Mouse (Mus musculus): ENCODE data around the gene Kcnk5. TPM values are rescaled to one million over a fixed set of nuclear protein-coding genes. Genes with fewer than 3 reads are reported as not detected.

Kcnk5 gene
- polyA plus RNA-seq, 1 experiment from 2014 or later = 6.9 TPM

DNA sequence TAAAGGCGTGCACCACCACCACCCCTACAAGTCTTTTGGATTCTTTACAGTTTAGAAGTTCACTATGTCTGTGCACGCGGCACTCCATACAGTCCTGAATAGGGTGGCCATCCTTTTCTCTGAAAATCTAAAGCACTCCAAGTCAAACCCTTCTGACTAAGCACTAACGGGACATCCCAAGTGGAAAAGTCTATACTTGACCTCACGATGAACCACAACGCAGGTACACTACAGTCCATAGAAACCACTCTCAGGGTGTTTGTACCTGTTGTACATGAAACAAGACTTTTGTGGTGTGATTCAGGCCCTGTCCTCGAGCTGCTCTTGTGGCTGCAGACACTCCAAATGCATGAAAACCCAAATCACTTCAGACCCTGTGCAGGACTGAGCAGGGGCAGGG is 6.5 kb downstream of the Kcnk5 start:
- H3K4me3 ChIP-seq = no peak overlapping the region
- no peak overlapping the region for H3K9ac ChIP-seq
- 0 out of 2 replicates have a peak, but pooled peaks cover 3% of the 10 kb centered on the region for H3K27me3 ChIP-seq
- no peak overlapping the region for H3K4me2 ChIP-seq (replicated peaks)
- peaks cover 29% of the 10 kb centered on the region for H3K4me1 ChIP-seq
- 93% methylated on average over 7 of the region's 7 CpGs for WGBS
- H3K9me3 ChIP-seq (replicated peaks) = no peaks in the 10 kb centered on the region
- no peaks in the 10 kb centered on the region for H3K36me3 ChIP-seq
- no peak for ATAC-seq (ENCODE audit: low FRiP score)
- no peak overlapping the region for H3K27ac ChIP-seq

GRCm38 (mm10) chr14:20174696-20175095 is 6.9 kb downstream of the Kcnk5 start:
- no peak overlapping the region for H3K27ac ChIP-seq
- no peak overlapping the region for H3K4me2 ChIP-seq (replicated peaks)
- H3K9me3 ChIP-seq (replicated peaks) = no peaks in the 10 kb centered on the region
- WGBS = 92% methylated on average over 6 of the region's 6 CpGs
- ATAC-seq (ENCODE audit: low FRiP score) = no peak
- no peak overlapping the region for H3K9ac ChIP-seq
- peaks cover 25% of the 10 kb centered on the region for H3K4me1 ChIP-seq
- H3K4me3 ChIP-seq = no peak overlapping the region
- 0 out of 2 replicates have a peak, but pooled peaks cover 1% of the 10 kb centered on the region for H3K27me3 ChIP-seq
- no peaks in the 10 kb centered on the region for H3K36me3 ChIP-seq

- no peak overlapping the region for H3K9ac ChIP-seq
- H3K4me2 ChIP-seq (replicated peaks) = no peak overlapping the region
- no peaks in the 10 kb centered on the region for H3K36me3 ChIP-seq
- H3K9me3 ChIP-seq (replicated peaks) = no peaks in the 10 kb centered on the region
- no peak overlapping the region for H3K27ac ChIP-seq
- no peak overlapping the region for H3K4me3 ChIP-seq
- no peaks in the 10 kb centered on the region for H3K27me3 ChIP-seq
- ATAC-seq (ENCODE audit: low FRiP score) = no peak
- H3K4me1 ChIP-seq = peaks cover 18% of the 10 kb centered on the region
- 92% methylated on average over 14 of the region's 14 CpGs for WGBS
Measured at GRCm38 (mm10) chr14:20173873-20174490, 7.6 kb downstream of the Kcnk5 start.

DNA sequence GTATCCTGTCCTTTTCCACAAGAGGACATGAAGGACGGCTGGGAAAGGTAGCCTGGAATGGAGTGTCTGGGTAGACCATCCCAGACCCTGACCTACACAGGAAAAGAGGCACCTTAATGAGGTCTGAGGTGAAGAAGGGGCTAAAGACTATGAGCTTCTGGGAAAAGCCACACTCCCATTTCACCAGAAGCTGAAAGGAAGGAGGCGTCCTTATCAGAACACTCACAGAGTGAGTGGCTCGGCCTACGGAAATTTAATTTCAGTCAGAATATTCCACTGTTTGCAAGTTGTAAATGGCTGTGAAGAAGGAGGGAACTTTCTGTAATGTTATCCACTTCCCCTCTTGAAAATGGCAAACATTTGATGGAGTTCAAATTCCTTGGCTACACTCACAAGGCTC is 8.7 kb downstream of the Kcnk5 start:
- Histone ChIP-seq H3K9ac (no peak overlapping the region), H3K9me3 (replicated peaks) (no peaks in the 10 kb centered on the region), H3K4me1 (peaks cover 8% of the 10 kb centered on the region; the same call in 1 of the 2 replicates), H3K27ac (no peak overlapping the region), H3K27me3 (no peaks in the 10 kb centered on the region), H3K4me3 (no peak overlapping the region), H3K4me2 (replicated peaks) (no peak overlapping the region), H3K36me3 (no peaks in the 10 kb centered on the region)
- WGBS = 80% methylated on average over 4 of the region's 4 CpGs
- ATAC-seq (ENCODE audit: low FRiP score) = no peak

DNA sequence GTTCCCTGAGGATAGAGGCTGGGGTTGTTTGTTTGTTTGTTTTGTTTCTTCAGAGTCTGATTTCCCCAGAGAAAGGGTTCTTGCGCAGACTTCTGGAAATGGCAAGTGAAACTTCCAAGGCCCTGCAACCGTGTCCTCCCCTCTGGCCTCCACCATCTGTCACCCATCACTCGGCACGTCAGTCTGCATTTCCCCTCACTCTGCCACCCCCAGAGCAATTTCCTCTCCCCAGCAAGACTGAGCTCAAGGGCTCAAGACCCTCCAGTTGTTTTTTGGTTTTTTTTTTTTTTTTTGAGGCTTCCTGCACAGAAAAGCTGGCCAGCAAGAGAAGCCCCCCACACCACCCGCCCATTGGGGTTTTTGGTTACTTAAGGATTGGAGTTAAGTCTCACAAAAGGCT is 9.1 kb downstream of the Kcnk5 start:
- WGBS = 59% methylated on average over 5 of the region's 5 CpGs
- Histone ChIP-seq H3K4me1 (peaks cover 5% of the 10 kb centered on the region; the same call in 1 of the 2 replicates), H3K36me3 (no peaks in the 10 kb centered on the region), H3K4me2 (replicated peaks) (no peak overlapping the region), H3K27ac (no peak overlapping the region), H3K9ac (no peak overlapping the region), H3K4me3 (no peak overlapping the region), H3K27me3 (no peaks in the 10 kb centered on the region), H3K9me3 (replicated peaks) (no peaks in the 10 kb centered on the region)
- ATAC-seq (ENCODE audit: low FRiP score) = no peak

- H3K27me3 ChIP-seq = no peaks in the 10 kb centered on the region
- ATAC-seq (ENCODE audit: low FRiP score) = no peak
- H3K4me3 ChIP-seq = no peak overlapping the region
- peaks cover 5% of the 10 kb centered on the region; the same call in 1 of the 2 replicates for H3K4me1 ChIP-seq
- no peaks in the 10 kb centered on the region for H3K36me3 ChIP-seq
- 77% methylated on average over 3 of the region's 3 CpGs for WGBS
- H3K9ac ChIP-seq = no peak overlapping the region
- no peaks in the 10 kb centered on the region for H3K9me3 ChIP-seq (replicated peaks)
- H3K4me2 ChIP-seq (replicated peaks) = no peak overlapping the region
- no peak overlapping the region for H3K27ac ChIP-seq
Measured at GRCm38 (mm10) chr14:20171840-20172239, 9.8 kb downstream of the Kcnk5 start.

DNA sequence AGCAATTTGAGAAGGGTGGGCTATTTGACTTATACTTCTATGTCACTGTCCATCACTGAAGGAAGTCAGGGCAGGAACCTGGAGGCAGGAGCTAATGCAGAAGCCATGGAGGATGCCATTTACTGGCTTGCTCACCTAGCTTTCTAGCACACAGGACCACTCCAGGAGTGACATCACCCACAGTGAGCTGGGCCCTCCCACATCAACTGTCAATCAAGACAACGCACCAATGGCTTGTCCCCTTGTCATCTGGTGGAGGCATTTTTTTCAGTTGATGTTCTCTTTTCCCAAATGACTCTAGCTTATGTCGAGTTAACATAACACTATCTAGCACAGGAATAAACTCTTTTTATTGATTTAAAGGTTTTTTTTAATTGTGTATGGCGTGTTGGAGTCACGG is 12.4 kb downstream of the Kcnk5 start:
- WGBS = 93% methylated on average over 4 of the region's 4 CpGs
- no peak for ATAC-seq (ENCODE audit: low FRiP score)

GRCm38 (mm10) chr14:20168478-20168877 is 13.1 kb downstream of the Kcnk5 start:
- no peak for ATAC-seq (ENCODE audit: low FRiP score)
- Histone ChIP-seq H3K27me3 (no peaks in the 10 kb centered on the region), H3K9me3 (replicated peaks) (no peaks in the 10 kb centered on the region), H3K4me3 (no peak overlapping the region), H3K27ac (no peak overlapping the region), H3K4me2 (replicated peaks) (no peak overlapping the region), H3K36me3 (no peaks in the 10 kb centered on the region), H3K9ac (no peak overlapping the region), H3K4me1 (peaks cover 15% of the 10 kb centered on the region)
- 97% methylated on average over 1 of the region's 1 CpGs for WGBS

More for the DNA sequence above, 12.4 kb downstream of the Kcnk5 start:
- no peak overlapping the region for H3K27ac ChIP-seq
- no peaks in the 10 kb centered on the region for H3K27me3 ChIP-seq
- no peak overlapping the region for H3K9ac ChIP-seq
- H3K36me3 ChIP-seq = no peaks in the 10 kb centered on the region
- H3K4me1 ChIP-seq = peaks cover 8% of the 10 kb centered on the region; the same call in 1 of the 2 replicates
- H3K9me3 ChIP-seq (replicated peaks) = no peaks in the 10 kb centered on the region
- H3K4me2 ChIP-seq (replicated peaks) = no peak overlapping the region
- H3K4me3 ChIP-seq = no peak overlapping the region

DNA sequence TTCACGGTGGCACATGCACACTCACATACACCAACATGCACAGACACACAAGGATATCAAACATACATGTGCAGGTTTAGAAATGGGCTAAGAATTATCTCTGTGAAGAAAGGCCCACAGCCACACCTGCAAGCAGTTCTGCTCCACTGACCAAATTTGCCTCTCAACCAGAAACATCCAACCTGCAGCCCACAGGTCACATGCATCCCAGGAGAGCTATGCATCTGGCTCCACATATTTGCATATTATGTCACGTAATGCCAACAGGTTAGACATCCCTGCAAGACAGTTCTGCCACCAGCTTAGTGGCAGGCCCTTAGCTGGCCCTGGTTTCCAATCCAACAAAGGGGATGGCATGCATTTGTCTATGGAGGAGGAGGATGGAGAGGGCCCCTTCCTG is 13.6 kb downstream of the Kcnk5 start:
- Histone ChIP-seq H3K36me3 (no peaks in the 10 kb centered on the region), H3K9ac (no peak overlapping the region), H3K27ac (no peak overlapping the region), H3K4me2 (replicated peaks) (no peak overlapping the region), H3K4me3 (no peak overlapping the region), H3K4me1 (peaks cover 19% of the 10 kb centered on the region), H3K9me3 (replicated peaks) (no peaks in the 10 kb centered on the region), H3K27me3 (no peaks in the 10 kb centered on the region)
- no peak for ATAC-seq (ENCODE audit: low FRiP score)
- 88% methylated on average over 2 of the region's 2 CpGs for WGBS

DNA sequence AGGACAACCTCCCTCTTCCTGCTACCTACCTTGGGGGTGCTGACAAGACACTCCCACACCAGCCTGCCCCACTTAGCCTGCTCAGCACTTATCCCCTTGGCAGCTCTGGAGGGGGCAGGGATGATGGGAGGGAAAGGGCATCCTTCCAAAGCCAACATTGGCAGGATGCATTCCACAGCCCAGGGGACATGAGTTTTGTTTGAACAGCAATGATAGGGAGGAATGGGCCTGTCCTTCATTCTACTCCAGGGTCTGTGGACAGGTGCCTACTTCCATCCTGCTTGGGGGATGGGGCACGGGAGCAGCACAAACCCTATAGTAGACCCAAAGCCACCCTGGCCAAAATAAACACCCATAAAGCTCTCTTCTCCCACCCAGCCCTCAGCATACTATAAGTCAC is 16.2 kb downstream of the Kcnk5 start:
- WGBS = 81% methylated on average over 1 of the region's 1 CpGs

DNA sequence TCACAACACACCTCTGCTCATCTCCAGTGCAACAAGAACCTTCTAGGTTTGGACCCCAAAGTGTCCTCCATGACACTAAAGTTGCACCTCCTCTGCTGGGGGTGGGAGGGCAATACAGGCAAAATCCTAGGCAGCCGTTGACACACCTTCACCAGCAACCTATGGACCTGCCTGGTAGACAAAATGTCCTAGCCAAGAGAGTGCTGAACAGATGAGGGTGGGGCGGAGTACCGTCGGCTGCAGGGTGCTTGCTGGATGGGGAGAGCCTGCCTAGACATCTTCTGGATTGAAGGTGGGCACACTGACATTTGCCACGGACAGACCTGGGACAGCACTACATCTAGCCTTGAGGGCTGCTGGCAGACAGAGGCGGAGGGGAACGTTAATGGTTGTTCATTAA is 17.2 kb downstream of the Kcnk5 start:
- Histone ChIP-seq H3K27ac (no peak overlapping the region), H3K9ac (no peak overlapping the region), H3K4me2 (replicated peaks) (no peak overlapping the region), H3K36me3 (no peaks in the 10 kb centered on the region), H3K4me3 (no peak overlapping the region), H3K9me3 (replicated peaks) (no peaks in the 10 kb centered on the region), H3K4me1 (peaks cover 29% of the 10 kb centered on the region), H3K27me3 (no peaks in the 10 kb centered on the region)
- 75% methylated on average over 7 of the region's 7 CpGs for WGBS
- ATAC-seq (ENCODE audit: low FRiP score) = no peak

More for the DNA sequence above, 16.2 kb downstream of the Kcnk5 start:
- ATAC-seq (ENCODE audit: low FRiP score) = no peak
- no peaks in the 10 kb centered on the region for H3K27me3 ChIP-seq
- H3K4me2 ChIP-seq (replicated peaks) = no peak overlapping the region
- H3K36me3 ChIP-seq = no peaks in the 10 kb centered on the region
- no peak overlapping the region for H3K27ac ChIP-seq
- H3K9me3 ChIP-seq (replicated peaks) = no peaks in the 10 kb centered on the region
- H3K4me3 ChIP-seq = no peak overlapping the region
- no peak overlapping the region for H3K9ac ChIP-seq
- H3K4me1 ChIP-seq = peaks cover 21% of the 10 kb centered on the region

GRCm38 (mm10) chr14:20162686-20163085 is 18.9 kb downstream of the Kcnk5 start:
- ATAC-seq (ENCODE audit: low FRiP score) = no peak
- Histone ChIP-seq H3K36me3 (no peaks in the 10 kb centered on the region), H3K4me1 (peaks cover 31% of the 10 kb centered on the region), H3K27me3 (no peaks in the 10 kb centered on the region), H3K9ac (no peak overlapping the region), H3K9me3 (replicated peaks) (no peaks in the 10 kb centered on the region), H3K4me3 (no peak overlapping the region), H3K4me2 (replicated peaks) (no peak overlapping the region), H3K27ac (no peak overlapping the region)
- WGBS = 75% methylated on average over 6 of the region's 6 CpGs
